Mouse (Mus musculus) forebrain, embryonic 16.5 days (tissue): Measurements from ENCODE around the gene Ahcyl2. TPM values are rescaled to one million over a fixed set of nuclear protein-coding genes. Genes with fewer than 3 reads are reported as not detected.

Experiments
- ATAC-seq: fragments of 200-750 bp; cut with Nextera tagmentation; 2 replicates; pipeline ENCODE4 v1.8.0; 2017; ENCODE audit warnings: mild to moderate bottlenecking, moderate library complexity
- H3K27ac ChIP-seq: fragments of 300-500 bp; sonication (generic); 2 replicates; pipeline ENCODE4 v1.5.1; 2014; ENCODE audit warnings: low read length, control low read depth
- H3K27me3 ChIP-seq: fragments of 300-500 bp; sonication (generic); replicated peaks from 2 replicates; pipeline ENCODE4 v1.6.1; 2014; ENCODE audit warnings: low read length; ENCODE audit not compliant: control insufficient read depth, insufficient read depth
- H3K36me3 ChIP-seq: fragments of 300-500 bp; sonication (generic); 2 replicates; pipeline ENCODE4 v1.6.1; 2014; ENCODE audit not compliant: control insufficient read depth, insufficient read depth
- H3K4me1 ChIP-seq: fragments of 300-500 bp; sonication (generic); replicated peaks from 2 replicates; pipeline ENCODE4 v1.6.1; 2014; ENCODE audit warnings: low read length; ENCODE audit not compliant: control insufficient read depth, insufficient read depth
- H3K4me2 ChIP-seq: fragments of 300-500 bp; sonication (generic); 2 replicates; pipeline ENCODE4 v1.6.1; 2014; ENCODE audit warnings: mild to moderate bottlenecking, low read length, control low read depth
- H3K4me3 ChIP-seq: fragments of 300-500 bp; sonication (generic); replicated peaks from 2 replicates; pipeline ENCODE4 v1.5.1; 2014; ENCODE audit warnings: mild to moderate bottlenecking, low read length, control low read depth
- H3K9ac ChIP-seq: fragments of 300-500 bp; sonication (generic); replicated peaks from 2 replicates; pipeline ENCODE4 v1.6.1; 2014; ENCODE audit warnings: low read depth, low read length, control low read depth
- H3K9me3 ChIP-seq: fragments of 300-500 bp; sonication (generic); 2 replicates; pipeline ENCODE4 v1.6.1; 2016; ENCODE audit warnings: low read length; ENCODE audit not compliant: control insufficient read depth
- WGBS: fragments of 180-500 bp; shearing (Covaris S2); extraction: QIAGEN DNeasy Blood & Tissue Kit; methylation state at CpG from one replicate; pipeline ENCODE4 v1.1.7; 2014; 5-methylcytosine and 5-hydroxymethylcytosine counted together
- polyA plus RNA-seq: library from polyadenylated mRNA; unstranded; fragments of >200 nt; fragmentation: Nextera tagmentation; extraction: Ambion mirVana; gene quantifications from 2 replicates; pipeline ENCODE4 v1.2.1, GENCODE M21; 2015

Gene Ahcyl2
- polyA plus RNA-seq, 1 experiment from 2014 or later = 17.0 TPM

DNA sequence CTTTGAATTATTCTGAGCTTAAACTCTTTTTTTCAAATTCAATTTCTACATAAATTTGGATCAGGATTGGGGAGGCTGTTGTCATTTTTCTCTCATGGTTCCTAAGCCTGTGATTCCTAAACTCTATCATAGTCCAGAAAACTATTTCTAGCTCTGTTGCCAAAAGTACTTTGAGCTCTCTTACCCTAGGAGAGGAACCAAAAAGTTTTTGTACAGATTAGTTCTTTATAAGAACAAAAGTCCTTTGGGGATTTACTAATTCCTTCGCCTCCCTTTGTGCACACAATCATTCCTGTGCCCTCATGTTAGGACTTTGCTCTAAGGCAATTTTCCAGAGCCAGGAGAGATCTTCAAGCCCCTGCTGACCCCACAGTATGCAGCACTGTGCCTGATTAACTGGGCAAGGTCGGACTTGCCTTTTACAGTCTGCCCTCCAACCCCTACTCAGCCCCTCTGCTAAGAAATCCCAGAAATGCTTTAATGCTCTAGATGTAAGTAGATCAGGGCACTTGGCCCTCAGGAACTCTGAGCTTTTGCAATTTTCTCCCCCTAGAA is 100.6 kb downstream of the Ahcyl2 start:
- Histone ChIP-seq H3K27me3 (no peaks in the 10 kb centered on the region), H3K9me3 (no peaks in the 10 kb centered on the region), H3K4me2 (no peak overlapping the region), H3K4me1 (no peaks in the 10 kb centered on the region), H3K27ac (no peak overlapping the region), H3K4me3 (no peak overlapping the region), H3K36me3 (no peaks in the 10 kb centered on the region), H3K9ac (no peak overlapping the region)
- no peak for ATAC-seq
- 72% methylated on average over 2 of the region's 2 CpGs for WGBS

DNA sequence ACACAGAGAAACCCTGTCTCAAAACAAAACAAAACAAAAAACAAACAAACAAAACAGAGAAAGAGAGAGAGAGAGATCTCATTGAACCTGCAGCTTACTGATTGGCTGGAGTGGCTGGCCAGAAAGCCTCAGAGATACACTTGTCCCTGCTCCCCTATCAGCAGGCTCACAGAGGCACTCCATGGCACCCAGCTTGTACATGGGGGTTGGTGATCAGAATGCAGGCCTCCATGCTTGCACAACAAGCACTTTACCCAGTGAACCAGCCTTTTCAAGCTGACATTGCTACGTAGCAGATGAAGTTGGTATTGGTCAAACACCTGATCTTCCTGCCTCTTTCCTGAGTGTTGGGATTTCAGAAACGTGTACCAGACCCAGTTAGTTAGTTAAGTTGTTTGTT is 105.8 kb downstream of the Ahcyl2 start:
- no peaks in the 10 kb centered on the region for H3K4me1 ChIP-seq

DNA sequence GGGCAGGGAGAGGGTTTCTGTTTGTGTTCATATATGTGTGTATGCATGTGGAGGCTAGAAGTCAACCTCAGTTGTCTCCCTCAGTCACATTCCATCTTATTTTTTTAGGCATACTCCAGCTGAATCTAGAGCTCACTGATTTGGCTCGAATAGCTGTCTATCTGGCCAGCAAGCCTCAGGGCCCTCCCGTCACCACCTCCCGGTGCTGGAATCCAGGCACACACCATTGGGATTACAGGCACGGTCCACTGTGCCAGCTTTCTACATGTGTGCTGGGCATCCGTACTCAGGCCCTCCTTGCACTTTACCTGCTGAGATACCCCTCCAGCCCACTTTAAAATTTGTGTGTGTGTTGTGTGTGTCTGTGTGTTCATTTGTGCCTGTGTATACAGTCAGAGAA is 107.8 kb downstream of the Ahcyl2 start:
- no peak for ATAC-seq
- WGBS = 81% methylated on average over 5 of the region's 5 CpGs

More for the DNA sequence above, 105.8 kb downstream of the Ahcyl2 start:
- Histone ChIP-seq H3K9me3 (no peaks in the 10 kb centered on the region), H3K36me3 (no peaks in the 10 kb centered on the region), H3K27ac (no peak overlapping the region), H3K4me3 (no peak overlapping the region), H3K9ac (no peak overlapping the region), H3K4me2 (no peak overlapping the region), H3K27me3 (no peaks in the 10 kb centered on the region)
- ATAC-seq = no peak
- 79% methylated on average over 2 of the region's 2 CpGs for WGBS

DNA sequence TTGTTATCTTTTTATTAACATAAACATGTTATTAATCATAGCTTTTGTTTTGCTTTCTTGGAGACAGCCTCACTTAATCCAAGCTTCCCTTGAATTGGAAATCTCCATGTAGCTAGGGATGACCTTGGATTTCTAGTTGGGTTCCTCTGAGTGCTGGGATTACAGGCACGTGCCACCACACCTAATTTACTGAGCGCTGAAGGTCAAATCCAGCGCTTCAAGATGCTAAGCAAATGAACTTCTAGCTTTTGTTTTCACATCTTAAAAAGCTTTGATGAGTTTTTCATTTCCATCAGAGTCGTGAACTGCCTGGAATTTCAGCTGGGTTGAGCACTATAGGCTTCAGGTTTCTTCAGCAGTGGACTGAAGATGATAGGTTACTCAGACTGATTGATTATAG is 109.0 kb downstream of the Ahcyl2 start:
- H3K36me3 ChIP-seq = peaks cover 8% of the 10 kb centered on the region; the same call in 1 of the 2 replicates
- no peak overlapping the region for H3K27ac ChIP-seq
- no peaks in the 10 kb centered on the region for H3K4me1 ChIP-seq
- H3K4me3 ChIP-seq = no peak overlapping the region
- no peaks in the 10 kb centered on the region for H3K27me3 ChIP-seq
- no peak for ATAC-seq
- 84% methylated on average over 4 of the region's 4 CpGs for WGBS
- H3K9ac ChIP-seq = no peak overlapping the region
- no peak overlapping the region for H3K4me2 ChIP-seq
- no peaks in the 10 kb centered on the region for H3K9me3 ChIP-seq

More for the DNA sequence above, 107.8 kb downstream of the Ahcyl2 start:
- no peak overlapping the region for H3K4me3 ChIP-seq
- H3K9me3 ChIP-seq = no peaks in the 10 kb centered on the region
- H3K36me3 ChIP-seq = peaks cover 4% of the 10 kb centered on the region; the same call in 1 of the 2 replicates
- H3K27me3 ChIP-seq = no peaks in the 10 kb centered on the region
- no peak overlapping the region for H3K27ac ChIP-seq
- no peaks in the 10 kb centered on the region for H3K4me1 ChIP-seq
- H3K4me2 ChIP-seq = no peak overlapping the region
- no peak overlapping the region for H3K9ac ChIP-seq

DNA sequence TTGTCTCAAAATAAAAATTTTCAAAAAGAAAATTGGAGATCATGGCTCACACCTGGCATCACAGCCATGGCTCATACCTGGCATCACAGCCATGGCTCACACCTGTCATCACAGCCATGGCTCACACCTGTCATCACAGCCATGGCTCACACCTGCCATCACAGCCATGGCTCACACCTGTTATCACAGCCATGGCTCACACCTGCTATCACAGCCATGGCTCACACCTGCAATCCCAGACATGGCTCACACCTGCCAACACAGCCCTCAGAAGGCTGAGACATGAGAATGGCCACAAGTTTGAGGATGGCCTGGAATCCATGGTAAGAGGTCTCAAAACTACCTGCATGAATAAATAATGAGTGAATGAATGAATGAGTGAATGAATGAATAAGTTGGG is 111.8 kb downstream of the Ahcyl2 start:
- Histone ChIP-seq H3K4me2 (no peak overlapping the region), H3K27me3 (no peaks in the 10 kb centered on the region), H3K4me1 (no peaks in the 10 kb centered on the region), H3K9me3 (no peaks in the 10 kb centered on the region), H3K36me3 (peaks cover 8% of the 10 kb centered on the region; the same call in 1 of the 2 replicates), H3K4me3 (no peak overlapping the region), H3K9ac (no peak overlapping the region), H3K27ac (no peak overlapping the region)
- no peak for ATAC-seq

DNA sequence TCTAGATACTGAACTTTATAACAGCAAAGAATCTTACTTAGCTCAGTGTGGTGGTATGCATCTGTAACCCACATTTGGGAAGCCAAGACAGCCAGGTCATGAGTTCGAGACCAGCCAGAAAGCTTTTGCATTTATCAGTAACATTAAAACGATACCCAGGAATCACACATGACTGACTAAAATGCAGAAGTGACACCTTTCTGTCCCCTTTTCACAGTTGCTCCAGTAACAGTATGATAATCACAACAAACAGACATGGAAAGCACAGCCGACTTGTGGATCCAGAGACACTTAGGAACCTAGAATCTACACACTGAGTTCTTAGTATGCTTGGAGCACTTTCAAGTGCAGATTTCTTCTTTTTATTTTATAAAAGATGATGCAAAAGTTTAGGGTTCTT is 113.0 kb downstream of the Ahcyl2 start:
- WGBS = 90% methylated on average over 3 of the region's 3 CpGs
- Histone ChIP-seq H3K27me3 (no peaks in the 10 kb centered on the region), H3K4me1 (no peaks in the 10 kb centered on the region), H3K4me2 (no peak overlapping the region), H3K36me3 (peaks cover 8% of the 10 kb centered on the region; the same call in 1 of the 2 replicates), H3K9ac (no peak overlapping the region), H3K27ac (no peak overlapping the region), H3K9me3 (no peaks in the 10 kb centered on the region), H3K4me3 (no peak overlapping the region)
- ATAC-seq = no peak

DNA sequence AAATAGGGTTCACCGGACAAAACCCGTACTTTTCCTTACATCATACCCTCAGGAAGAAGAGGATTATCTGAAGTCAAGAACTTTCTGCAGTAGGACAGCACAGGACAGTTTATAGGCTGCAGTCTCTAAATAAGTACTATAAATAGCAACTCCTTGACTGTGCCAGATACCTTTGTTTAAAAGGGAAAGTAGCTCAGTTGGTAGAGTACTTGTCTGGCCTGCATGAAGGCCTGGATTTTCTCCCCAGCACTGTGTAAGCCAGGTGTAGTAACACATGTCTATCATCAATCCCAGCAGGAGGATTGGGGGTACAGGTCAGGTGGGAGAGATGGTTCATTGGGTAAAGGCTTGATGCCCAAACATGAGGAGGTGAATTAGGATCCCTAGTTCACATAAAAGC is 114.1 kb downstream of the Ahcyl2 start:
- ATAC-seq = no peak
- Histone ChIP-seq H3K4me2 (no peak overlapping the region), H3K4me3 (no peak overlapping the region), H3K9ac (no peak overlapping the region), H3K27me3 (no peaks in the 10 kb centered on the region), H3K9me3 (no peaks in the 10 kb centered on the region), H3K36me3 (peaks cover 12% of the 10 kb centered on the region), H3K4me1 (no peaks in the 10 kb centered on the region), H3K27ac (no peak overlapping the region)
- WGBS = 87% methylated on average over 2 of the region's 2 CpGs

DNA sequence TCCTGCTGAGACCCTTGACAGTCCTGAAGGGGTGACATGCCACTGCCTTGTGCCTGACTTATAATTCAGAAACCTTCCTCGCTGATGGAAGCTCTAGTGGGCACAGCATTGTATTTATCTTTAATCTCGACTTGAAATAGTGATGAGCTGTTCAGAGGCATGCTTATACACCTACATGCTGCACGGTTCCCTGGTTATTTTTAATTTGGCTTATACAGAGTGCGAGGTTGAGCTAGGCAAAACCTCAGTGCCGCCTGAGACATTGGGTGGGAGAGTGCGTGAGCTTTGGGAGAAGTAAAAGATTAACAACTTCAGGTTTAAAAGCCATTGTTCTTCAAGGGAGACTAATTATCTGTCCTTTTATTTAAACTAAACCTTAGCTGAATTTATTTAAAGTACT is 115.1 kb downstream of the Ahcyl2 start:
- Histone ChIP-seq H3K27me3 (no peaks in the 10 kb centered on the region), H3K4me2 (no peak overlapping the region), H3K9ac (no peak overlapping the region), H3K9me3 (no peaks in the 10 kb centered on the region), H3K4me1 (no peaks in the 10 kb centered on the region), H3K27ac (no peak overlapping the region), H3K36me3 (peaks cover 12% of the 10 kb centered on the region), H3K4me3 (no peak overlapping the region)
- 66% methylated on average over 6 of the region's 6 CpGs for WGBS
- ATAC-seq = no peak

DNA sequence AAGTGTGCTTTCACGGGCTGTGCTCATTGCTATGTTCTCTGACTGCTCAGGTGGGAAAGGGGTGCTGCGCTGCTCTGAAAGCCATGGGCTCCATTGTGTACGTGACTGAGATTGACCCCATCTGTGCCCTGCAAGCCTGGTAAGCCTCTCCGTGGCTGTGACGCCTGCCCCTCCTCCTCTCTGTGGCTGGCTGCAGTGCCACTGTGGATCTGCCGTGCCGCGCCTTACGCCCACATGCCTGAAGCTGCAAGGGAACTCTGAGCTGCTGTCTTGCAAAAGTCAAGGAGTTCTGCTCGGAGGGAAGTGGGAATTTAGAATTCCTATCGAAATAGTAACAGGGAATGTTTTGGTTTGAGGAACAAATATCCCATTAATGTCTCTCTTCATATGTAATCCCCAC is 123.3 kb downstream of the Ahcyl2 start:
- H3K4me1 ChIP-seq = no peaks in the 10 kb centered on the region
- ATAC-seq = no peak
- H3K9me3 ChIP-seq = no peaks in the 10 kb centered on the region
- peaks cover 2% of the 10 kb centered on the region; the same call in 1 of the 2 replicates for H3K36me3 ChIP-seq
- H3K9ac ChIP-seq = no peak overlapping the region
- no peak overlapping the region for H3K27ac ChIP-seq
- H3K4me3 ChIP-seq = no peak overlapping the region
- H3K4me2 ChIP-seq = no peak overlapping the region
- WGBS = 76% methylated on average over 11 of the region's 11 CpGs
- H3K27me3 ChIP-seq = no peaks in the 10 kb centered on the region

DNA sequence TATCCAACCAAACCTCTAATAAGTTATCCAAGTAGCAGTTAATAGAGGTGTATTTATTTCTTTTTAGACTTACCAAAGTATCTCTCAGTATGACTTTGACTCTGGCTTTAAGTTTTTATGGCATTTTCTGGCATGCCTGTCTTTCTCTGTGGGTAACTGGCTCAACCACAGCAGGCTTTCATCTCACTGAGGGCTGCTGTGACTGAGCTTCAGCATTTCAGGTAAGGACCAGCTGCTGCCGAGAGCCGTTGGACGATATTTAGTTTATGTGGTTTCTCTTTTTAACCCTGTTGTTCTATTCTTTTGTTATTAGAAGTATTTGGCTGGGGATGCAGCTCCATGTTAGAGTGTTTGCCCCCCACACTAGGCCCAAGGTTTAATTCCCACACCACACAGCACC is 129.2 kb downstream of the Ahcyl2 start:
- Histone ChIP-seq H3K36me3 (peaks cover 7% of the 10 kb centered on the region), H3K4me2 (no peak overlapping the region), H3K27me3 (no peaks in the 10 kb centered on the region), H3K27ac (no peak overlapping the region), H3K4me3 (no peak overlapping the region), H3K9ac (no peak overlapping the region), H3K9me3 (0 out of 2 replicates have a peak, but pooled peaks cover 2% of the 10 kb centered on the region), H3K4me1 (no peaks in the 10 kb centered on the region)
- 94% methylated on average over 3 of the region's 3 CpGs for WGBS
- ATAC-seq = no peak
